Mouse (Mus musculus): ENCODE results near the gene Gm43518.

Gm43518 gene

GRCm38 (mm10) chr5:123933957-123934591 is 6.9 kb downstream of the Gm43518 start:
- no peak for DNase-seq

- DNase-seq: no peak
These were observed 8.7 kb downstream of the Gm43518 start for GRCm38 (mm10) chr5:123935931-123936330.

DNA sequence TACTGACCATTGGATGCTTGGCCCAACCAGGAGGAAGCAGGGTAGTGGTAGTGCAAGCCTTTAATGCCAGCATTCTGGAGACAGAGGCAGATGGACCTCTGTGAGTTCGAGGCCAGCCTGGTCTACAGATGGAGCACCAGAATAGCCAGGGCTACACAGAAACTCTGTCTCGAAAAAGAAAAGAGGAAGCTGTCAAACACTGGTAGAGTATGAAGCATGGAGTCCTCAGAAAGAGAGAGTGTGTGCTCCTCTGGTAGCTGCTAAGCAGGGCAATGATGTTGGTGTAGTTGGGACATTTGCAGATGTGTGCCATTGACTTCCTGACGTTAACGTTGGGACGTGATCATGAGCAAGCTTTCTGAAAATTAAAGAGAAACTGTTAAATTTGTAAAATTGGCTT is 11.3 kb downstream of the Gm43518 start:
- DNase-seq: no peak

DNA sequence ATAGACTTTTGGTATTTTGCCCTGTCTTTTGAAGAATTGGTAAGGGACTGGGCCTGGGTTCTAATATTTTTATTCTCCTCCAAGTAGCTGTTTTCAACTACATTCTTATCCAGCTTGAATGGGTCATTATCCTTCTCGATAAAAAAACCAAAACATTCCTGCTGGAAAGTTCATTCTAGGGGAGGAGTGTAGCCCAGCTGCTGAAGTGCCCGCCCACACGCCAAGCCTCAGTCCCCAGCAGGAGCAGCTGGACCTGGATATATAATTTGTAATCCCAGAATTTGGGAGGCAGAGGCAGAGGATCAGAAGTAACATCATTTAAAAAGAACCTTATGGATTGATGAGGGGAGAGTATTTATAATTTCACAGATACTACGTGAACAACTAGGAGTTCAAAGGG is 19.3 kb downstream of the Gm43518 start:
- no peak for DNase-seq

DNA sequence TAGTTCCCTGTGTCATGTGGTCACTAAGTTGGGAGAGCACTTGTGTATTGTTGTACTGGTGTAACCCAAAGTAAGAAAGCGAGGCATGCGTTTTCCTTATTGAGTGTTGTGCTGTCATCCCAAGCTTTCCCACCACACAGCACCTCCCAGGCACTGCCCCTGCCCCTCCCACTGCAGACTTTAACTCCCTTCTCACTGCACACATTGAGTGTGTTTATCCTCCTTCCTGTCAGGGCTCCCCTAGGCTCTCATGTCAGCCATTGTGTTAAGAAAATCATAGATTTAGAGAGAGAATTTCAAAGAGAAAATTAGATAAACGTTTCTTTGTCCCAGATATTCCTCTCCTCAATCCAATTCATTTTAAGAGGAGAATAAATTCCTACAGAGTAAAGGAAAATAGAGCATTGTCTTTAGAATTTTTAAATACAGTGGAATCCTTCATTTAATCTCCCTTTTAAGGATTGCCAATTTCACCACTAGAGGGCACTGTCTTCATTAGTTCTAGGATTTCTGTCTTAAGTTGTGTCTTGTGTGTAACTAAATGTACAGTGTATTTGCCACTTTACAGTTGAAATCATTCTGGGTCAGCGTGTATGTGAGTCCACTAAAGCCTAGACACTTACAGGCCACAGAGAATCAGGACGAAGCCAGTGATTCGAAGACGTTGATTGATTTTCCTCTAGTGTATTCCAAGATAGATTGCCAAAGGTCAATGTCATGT is 20.0 kb downstream of the Gm43518 start:
- DNase-seq: no peak

DNA sequence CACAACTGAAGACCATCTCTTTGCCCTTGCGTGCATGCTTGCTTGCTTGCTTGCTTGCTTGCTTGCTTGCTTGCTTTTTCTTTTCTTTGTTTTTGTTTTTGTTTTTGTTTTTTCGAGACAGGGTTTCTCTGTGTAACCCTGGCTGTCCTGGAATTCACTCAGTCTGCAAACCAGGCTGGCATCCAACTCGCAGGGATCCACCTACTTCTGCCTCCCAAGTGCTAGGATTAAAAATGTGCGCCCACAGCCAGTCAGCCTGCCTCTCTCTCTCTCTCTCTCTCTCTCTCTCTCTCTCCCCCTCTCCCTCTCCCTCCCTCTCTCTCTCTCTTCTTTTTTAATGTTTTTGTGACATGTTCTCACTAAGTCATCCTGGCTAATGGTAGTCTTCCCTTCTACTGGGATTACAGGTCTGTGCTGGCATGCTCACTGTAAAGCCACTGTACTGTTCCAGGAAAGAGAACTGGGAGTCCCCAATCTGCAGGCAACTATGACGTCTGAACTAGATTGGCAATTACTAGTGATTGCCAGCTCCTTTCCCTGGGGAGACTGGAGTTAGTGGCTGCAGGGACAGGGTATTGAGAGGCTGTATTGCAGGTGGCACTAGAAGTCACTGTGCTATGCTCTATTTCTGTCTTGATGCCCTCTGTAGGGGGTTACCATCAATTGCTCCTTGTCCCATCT is 25.3 kb downstream of the Gm43518 start:
- no peak for DNase-seq

DNA sequence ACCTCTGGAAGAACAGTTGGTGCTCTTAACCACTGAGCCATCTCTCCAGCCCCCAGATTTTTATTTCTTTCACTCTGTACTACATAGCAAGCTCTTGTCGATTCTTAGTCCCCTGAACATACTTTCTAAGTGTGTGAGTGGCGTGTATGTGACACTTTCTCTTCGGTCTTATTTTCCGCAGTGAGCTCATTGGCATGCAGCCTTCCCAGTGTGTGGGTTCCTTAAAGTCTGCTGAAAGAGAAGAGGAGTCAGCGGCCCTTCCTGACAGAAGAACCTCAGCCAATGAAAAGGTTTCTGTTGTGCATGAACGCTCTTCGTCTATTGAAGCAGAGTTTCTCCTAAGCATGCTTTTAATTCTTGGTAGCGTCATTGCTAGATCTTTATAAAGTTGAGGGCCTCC is 30.0 kb downstream of the Gm43518 start:
- no peak for DNase-seq

DNA sequence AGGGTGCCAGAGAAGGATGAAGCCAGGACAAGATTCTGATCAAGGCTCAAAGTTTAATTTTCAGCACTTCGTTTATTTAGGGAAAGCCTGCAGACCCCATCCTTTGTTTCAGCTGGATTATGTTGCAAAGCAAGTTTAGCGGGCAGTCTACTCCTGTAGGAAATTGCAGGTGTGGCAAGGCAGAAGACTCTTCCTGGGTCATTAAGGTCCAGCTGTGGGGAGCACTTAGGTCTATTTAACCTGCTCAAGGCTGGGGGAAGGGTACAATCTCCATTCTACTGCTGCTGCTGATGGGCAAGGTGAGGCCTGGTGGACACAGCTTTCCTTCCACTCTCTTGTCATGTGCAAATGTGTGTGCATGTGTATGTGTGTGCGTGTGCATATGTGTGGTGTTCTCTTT is 31.8 kb downstream of the Gm43518 start:
- no peak for DNase-seq

GRCm38 (mm10) chr5:123960129-123960528 is 32.9 kb downstream of the Gm43518 start:
- DNase-seq: no peak

- no peak for DNase-seq
These were observed 33.8 kb downstream of the Gm43518 start for GRCm38 (mm10) chr5:123961046-123961445.

GRCm38 (mm10) chr5:123964208-123964607 is 37.0 kb downstream of the Gm43518 start:
- no peak for DNase-seq

DNA sequence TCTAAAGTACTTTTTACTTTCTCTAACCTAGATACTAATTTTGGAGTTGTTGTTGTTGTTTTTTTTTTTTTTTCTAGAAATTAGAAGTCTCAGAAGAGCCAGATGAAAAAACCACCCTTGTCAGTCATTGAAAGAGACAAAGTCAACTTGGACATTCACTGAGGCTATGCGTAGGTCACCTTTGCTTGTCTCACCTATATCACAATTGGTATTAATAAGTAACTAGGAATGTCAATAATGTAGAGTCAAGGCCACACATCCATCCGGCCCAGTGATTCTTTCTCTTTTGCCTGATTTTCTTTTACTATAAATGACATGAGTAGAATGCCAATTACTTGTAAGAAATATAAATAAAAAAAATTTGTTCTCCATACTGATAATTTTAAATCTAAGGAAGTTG is 39.5 kb downstream of the Gm43518 start:
- no peak for DNase-seq

DNA sequence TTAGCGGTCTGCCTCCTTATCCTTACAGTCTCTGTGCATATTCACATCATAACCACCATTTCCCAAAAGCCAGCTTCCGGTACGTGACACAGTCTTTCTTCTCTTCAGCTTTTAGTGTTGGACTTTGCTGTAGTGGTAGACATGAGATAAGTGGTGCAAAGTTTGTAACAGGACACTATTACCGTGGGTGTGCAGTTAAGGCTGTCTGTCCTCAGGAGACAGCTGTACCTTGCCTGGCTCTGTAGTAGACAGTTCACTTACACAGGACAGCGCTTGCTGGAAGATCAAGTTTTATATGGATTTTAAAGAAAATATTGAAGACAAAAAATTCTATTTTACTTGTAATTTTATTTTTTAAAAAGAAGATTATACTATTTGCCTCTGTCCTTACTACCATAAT is 41.2 kb downstream of the Gm43518 start:
- no peak for DNase-seq

DNA sequence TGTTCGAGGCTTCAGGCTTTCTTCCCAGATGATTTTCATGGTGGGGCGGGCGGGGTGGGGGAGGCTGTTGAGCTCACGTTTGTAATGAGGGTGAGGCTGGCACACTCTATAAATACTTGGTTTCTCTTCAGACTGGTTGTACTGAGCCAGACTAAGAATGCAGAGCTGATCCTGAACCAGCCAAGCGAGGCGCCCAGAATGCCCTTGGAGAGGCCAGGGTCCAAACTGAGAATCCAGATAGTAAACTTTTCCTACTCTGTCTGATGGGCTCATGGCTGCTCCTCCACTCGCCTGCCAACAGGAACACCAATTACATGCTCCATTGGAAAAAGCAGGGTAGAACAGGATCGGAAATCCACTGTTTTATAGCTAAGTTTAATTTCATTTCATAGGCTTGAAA is 42.0 kb downstream of the Gm43518 start:
- DNase-seq: no peak

DNA sequence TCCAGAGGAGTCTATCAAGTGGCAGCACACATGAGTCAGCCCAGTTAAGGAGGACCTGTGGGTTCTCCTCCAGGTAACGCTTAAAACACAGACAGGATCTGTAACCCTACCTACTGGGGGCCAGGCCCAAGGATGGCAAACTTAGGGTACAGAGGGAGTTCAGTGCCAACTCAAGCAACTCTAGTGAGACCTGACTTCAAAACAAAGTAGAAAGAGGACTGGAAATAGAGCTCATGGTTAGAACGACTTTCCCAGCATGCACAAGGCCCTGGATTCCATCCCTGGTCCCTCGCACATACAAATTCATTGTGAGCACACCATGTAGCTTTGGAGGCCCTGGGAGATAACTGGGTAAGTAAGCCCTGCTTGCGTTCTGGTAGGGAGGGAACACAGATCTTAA is 43.4 kb downstream of the Gm43518 start:
- no peak for DNase-seq

DNA sequence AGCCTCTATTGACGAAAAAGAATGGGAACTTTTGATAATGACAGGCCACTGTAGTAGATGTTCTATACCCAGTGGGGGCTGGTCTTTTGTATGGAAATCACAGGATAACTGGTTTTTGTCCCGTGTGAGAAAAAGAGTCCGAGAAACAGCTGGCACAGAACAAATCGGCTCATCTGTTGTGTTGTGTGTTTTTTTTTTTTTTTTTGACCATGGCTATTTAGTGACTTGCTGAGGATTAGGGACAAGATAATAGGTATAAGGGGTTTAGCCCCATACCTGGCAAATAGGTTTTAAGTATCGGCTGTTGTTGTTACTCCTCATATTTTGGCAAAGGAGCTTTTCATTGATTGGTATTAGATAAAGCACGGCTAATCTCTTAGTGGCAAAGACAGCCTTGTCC is 45.2 kb downstream of the Gm43518 start:
- DNase-seq: no peak

GRCm38 (mm10) chr5:123973299-123974178 is 46.3 kb downstream of the Gm43518 start, which contains the start of gene Hip1r:
Gene Hip1r (plus strand): TSS chr5:123973628.
- peak; percentile 91 to 93 for DNase-seq

DNA sequence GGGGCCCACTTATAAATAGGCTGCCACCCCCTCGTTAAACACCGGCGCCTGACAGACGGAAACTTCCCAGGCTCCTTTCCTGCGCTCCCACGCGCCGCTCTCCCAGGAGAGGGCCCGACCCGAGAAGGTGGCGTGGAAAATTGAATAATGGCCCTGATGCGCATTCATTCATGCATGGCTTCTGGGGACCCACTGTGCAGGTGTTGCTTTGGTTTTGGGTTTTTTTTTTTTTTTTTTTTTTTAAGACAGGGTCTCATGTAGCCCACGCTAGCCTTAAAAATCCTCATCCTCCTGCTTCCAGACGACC is 46.9 kb downstream of the Gm43518 start:
- DNase-seq: peak in 1 of 2 experiments; percentile 51

- DNase-seq: peak; percentile 52 to 74
These were observed 47.4 kb downstream of the Gm43518 start for GRCm38 (mm10) chr5:123974616-123975111.

GRCm38 (mm10) chr5:123975668-123976180 is 48.5 kb downstream of the Gm43518 start:
- DNase-seq: peak in 1 of 2 experiments; percentile 16

GRCm38 (mm10) chr5:123977231-123977630 is 50.0 kb downstream of the Gm43518 start:
- peak in 1 of 2 experiments; percentile 1 for DNase-seq

- DNase-seq: no peak
These were observed 50.9 kb downstream of the Gm43518 start for GRCm38 (mm10) chr5:123978131-123978530.

Data from spleen, adult 18-20 months (tissue).